Mouse (Mus musculus) thymus, adult 2 months (tissue): ENCODE results near the gene Umps. TPM values are rescaled to one million over a fixed set of nuclear protein-coding genes. Genes with fewer than 3 reads are reported as not detected.

ENCODE experiments used
- DNase-seq: peaks from one replicate; pipeline ENCODE4 v3.0.0; 2021
- H3K27ac ChIP-seq: fragments of 200-500 bp; 2 replicates; pipeline ENCODE4 v1.5.1; 2012; ENCODE audit warnings: low read length, control low read depth; ENCODE audit not compliant: control insufficient read depth, insufficient read depth
- H3K27me3 ChIP-seq: fragments of 200-500 bp; 2 replicates; pipeline ENCODE4 v1.6.1; 2012; ENCODE audit warnings: mild to moderate bottlenecking, low read length, moderate library complexity, mixed read lengths; ENCODE audit not compliant: control insufficient read depth, insufficient read depth
- H3K36me3 ChIP-seq: fragments of 200-500 bp; 2 replicates; pipeline ENCODE4 v1.6.1; 2012; ENCODE audit warnings: mild to moderate bottlenecking, low read length, moderate library complexity; ENCODE audit not compliant: control insufficient read depth, insufficient read depth
- H3K4me1 ChIP-seq: fragments of 200-500 bp; replicated peaks from 2 replicates; pipeline ENCODE4 v1.6.1; 2012; ENCODE audit warnings: low read length; ENCODE audit not compliant: control insufficient read depth, insufficient read depth
- H3K4me3 ChIP-seq: fragments of 200-500 bp; 2 replicates; pipeline ENCODE4 v1.5.1; 2012; ENCODE audit warnings: mild to moderate bottlenecking, low read length, control low read depth, moderate library complexity; ENCODE audit not compliant: control insufficient read depth, insufficient read depth
- CTCF ChIP-seq: fragments of 200-500 bp; IDR thresholded peaks from 2 replicates; pipeline ENCODE4 v1.5.1; 2012; ENCODE audit warnings: mild to moderate bottlenecking, control low read depth, low read length, moderate library complexity, borderline replicate concordance; ENCODE audit not compliant: control insufficient read depth, poor library complexity, insufficient read depth; ENCODE audit errors: extremely low read depth
- POLR2A ChIP-seq: fragments of 200-500 bp; IDR thresholded peaks from 2 replicates; pipeline ENCODE4 v1.6.1; 2012; ENCODE audit warnings: mild to moderate bottlenecking, low read length, control low read depth, moderate library complexity; ENCODE audit not compliant: control insufficient read depth, poor library complexity, insufficient read depth; ENCODE audit errors: extremely low read depth
- WGBS: fragments of 180-500 bp; shearing (Covaris S2); methylation state at CpG from one replicate; pipeline ENCODE4 v1.1.7; 2018; 5-methylcytosine and 5-hydroxymethylcytosine counted together
- polyA plus RNA-seq: library from polyadenylated mRNA; depleted of rRNA; stranded (reverse); fragments of >200 nt; gene quantifications from 2 replicates; pipeline ENCODE4 v1.2.3, GENCODE M21; 2012

Umps gene
- polyA plus RNA-seq, 1 experiment = 14.7 TPM

DNA sequence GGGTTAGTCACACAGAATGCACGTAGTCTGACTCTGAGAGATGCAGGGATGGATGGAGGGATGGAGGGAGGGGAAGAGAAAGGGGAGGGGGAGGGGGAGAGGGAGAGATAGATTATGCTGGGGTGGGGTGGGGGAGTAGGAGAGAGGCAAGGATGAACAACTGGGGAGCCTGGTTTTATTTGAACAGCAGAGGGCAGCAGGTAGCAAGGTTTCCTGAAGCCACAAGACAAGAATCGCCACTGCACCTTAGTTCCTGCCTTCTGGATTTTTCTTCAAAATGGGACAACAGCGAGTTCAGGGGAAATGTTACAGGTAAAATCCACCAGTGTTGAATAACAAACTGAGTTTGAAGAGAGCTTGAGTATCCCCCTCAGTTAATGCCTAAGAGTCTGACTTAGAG, 32.5 kb upstream of the Umps start:
- WGBS = 19% methylated on average over 3 of the region's 3 CpGs
- no peaks in the 10 kb centered on the region for H3K4me1 ChIP-seq
- TF ChIP-seq CTCF (no peak), POLR2A (no peak)
- no peak overlapping the region for H3K4me3 ChIP-seq
- DNase-seq = peak; percentile 29
- no peaks in the 10 kb centered on the region for H3K27me3 ChIP-seq
- no peaks in the 10 kb centered on the region for H3K36me3 ChIP-seq
- no peak overlapping the region for H3K27ac ChIP-seq

DNA sequence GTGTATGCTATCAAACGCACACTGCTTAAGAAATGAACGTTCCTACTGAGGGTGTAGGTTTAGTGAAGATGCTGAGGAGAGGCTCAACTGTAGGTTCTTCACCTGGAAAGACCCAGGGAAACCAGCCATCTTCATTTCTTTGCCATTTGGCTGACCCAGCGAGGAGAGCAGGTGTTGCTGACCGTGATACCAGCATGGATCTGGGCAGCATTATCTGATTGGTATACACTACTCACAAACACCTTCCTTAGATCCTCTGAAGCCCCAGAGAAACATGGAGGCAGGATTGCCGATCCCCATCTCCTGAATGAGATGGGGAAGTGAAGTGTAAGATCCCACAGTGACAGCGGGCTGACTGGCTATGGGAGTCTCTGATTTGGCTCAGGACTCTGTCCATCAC, 31.2 kb upstream of the Umps start:
- TF ChIP-seq POLR2A (no peak), CTCF (no peak)
- Histone ChIP-seq H3K4me3 (no peak overlapping the region), H3K27ac (no peak overlapping the region), H3K36me3 (no peaks in the 10 kb centered on the region), H3K4me1 (no peaks in the 10 kb centered on the region), H3K27me3 (no peaks in the 10 kb centered on the region)
- DNase-seq = no peak
- 90% methylated on average over 6 of the region's 6 CpGs for WGBS

DNA sequence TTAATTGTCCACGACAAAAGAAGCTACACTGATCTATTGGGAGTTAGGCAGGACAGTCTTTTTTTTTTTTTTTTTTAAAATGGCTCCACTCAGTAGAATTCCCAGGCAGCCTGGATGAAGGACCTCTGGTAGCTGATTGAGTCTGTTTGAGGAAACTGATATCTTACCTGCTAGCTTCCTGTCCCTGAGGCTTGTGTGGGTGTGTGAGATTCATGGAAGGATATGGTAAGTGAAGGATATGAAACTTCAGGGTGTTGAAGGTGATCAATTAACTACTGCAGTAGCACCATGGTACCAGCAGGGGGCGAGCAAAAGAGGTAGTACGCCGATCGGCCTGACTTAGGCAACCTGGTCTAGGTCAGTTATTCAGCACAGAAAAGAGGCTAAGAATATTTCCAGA, 29.2 kb upstream of the Umps start:
- no peaks in the 10 kb centered on the region for H3K27me3 ChIP-seq
- H3K36me3 ChIP-seq = no peaks in the 10 kb centered on the region
- H3K4me1 ChIP-seq = no peaks in the 10 kb centered on the region
- no peak for TF ChIP-seq CTCF
- TF ChIP-seq POLR2A = no peak
- H3K4me3 ChIP-seq = no peak overlapping the region
- WGBS = 7% methylated on average over 5 of the region's 5 CpGs
- H3K27ac ChIP-seq = no peak overlapping the region
- DNase-seq = peak; percentile 68

DNA sequence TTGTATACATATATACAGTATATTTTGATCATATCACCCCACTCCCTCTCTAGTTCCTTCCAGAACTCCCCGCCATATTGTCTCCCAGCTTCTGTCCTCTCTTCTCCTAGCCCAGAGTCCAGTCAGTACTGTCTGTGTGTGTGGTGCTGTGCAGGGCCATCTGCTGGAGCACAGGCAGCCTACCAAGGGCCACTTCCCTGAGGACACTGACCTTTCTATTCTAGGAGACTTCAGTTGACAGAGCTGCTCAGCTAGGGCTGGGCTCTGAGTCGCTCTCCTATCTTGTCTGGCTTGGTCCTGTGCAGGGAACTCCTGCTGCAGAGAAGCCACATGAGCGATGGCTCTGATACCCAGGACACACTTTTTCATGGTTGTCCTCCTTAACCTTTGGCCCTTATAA, 28.7 kb upstream of the Umps start:
- Histone ChIP-seq H3K36me3 (no peaks in the 10 kb centered on the region), H3K4me3 (no peak overlapping the region), H3K4me1 (no peaks in the 10 kb centered on the region), H3K27ac (no peak overlapping the region), H3K27me3 (no peaks in the 10 kb centered on the region)
- TF ChIP-seq CTCF = no peak
- TF ChIP-seq POLR2A = no peak
- WGBS = 90% methylated on average over 3 of the region's 3 CpGs
- DNase-seq = no peak

DNA sequence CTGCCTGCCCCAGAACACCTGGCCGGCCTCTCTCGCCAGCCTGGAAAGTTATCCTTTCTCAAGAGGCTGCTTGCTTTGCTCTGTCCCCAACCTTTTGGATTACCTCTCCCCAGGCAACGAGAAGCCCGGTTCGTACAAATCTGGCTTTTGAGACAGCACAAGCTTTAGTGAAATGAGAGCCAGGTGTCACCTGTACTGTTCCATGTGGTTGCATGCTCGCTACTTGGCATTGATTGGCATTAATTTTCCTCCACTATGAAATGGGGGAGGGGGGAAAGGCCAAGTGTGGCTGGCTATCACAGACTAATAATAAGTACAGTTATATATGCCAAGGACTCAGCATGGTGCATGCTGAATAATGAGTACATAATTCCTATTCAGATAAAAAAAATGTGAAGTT, 27.5 kb upstream of the Umps start:
- no peak for DNase-seq
- no peak overlapping the region for H3K27ac ChIP-seq
- H3K27me3 ChIP-seq = no peaks in the 10 kb centered on the region
- WGBS = 92% methylated on average over 6 of the region's 6 CpGs
- no peaks in the 10 kb centered on the region for H3K4me1 ChIP-seq
- no peak for TF ChIP-seq POLR2A
- TF ChIP-seq CTCF = no peak
- H3K36me3 ChIP-seq = no peaks in the 10 kb centered on the region
- no peak overlapping the region for H3K4me3 ChIP-seq

DNA sequence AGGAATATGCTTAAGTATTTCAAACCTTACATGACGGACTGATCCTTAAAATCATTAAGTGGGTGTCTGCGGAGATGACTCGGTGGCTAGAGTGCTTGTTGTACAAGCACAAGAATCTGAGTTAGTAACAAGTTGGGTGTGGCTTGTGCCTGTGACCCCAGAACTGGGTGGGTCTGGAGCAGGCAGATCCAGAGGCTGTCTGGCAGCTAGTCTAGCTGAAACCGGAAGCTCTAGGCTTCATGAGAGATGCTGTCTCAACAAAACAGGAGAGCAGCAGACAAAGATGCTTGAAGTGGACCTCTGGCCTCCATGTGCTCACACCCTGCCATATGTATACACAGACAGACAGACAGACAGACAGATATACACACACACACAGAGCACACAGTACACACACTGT, 23.9 kb upstream of the Umps start:
- TF ChIP-seq POLR2A (no peak), CTCF (no peak)

DNA sequence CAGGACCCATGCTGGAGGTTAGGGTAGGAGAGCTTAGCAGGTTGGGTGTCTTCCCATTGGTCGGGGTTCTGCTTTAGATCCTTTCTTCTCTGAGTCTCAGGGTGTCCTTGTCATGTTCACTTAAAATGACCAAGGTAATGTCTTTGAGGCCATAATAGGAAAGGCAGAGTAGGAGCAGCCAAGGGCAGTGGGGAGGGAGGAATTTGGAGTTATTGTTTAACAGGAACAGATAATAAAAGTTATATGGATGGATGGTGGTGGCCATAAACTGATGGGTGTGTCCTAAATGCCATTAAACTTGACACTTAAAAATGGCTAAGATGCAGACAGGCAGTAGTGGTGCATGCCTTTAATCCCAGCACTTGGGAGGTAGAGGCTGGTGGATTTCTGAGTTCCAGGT, 22.3 kb upstream of the Umps start:
- TF ChIP-seq POLR2A = no peak
- no peak for TF ChIP-seq CTCF
- H3K4me3 ChIP-seq = no peak overlapping the region
- H3K4me1 ChIP-seq = no peaks in the 10 kb centered on the region
- H3K27me3 ChIP-seq = no peaks in the 10 kb centered on the region
- peak overlapping the region; percentile 45; the same call in 1 of the 2 replicates for H3K27ac ChIP-seq
- H3K36me3 ChIP-seq = no peaks in the 10 kb centered on the region
- DNase-seq = no peak
- WGBS = 96% methylated on average over 1 of the region's 1 CpGs

More for the DNA sequence above, 23.9 kb upstream of the Umps start:
- no peak for DNase-seq
- Histone ChIP-seq H3K27ac (no peak overlapping the region), H3K36me3 (no peaks in the 10 kb centered on the region), H3K27me3 (no peaks in the 10 kb centered on the region), H3K4me3 (no peak overlapping the region), H3K4me1 (no peaks in the 10 kb centered on the region)
- 94% methylated on average over 4 of the region's 4 CpGs for WGBS
